Mouse (Mus musculus): Measurements from ENCODE around the gene Robo4. TPM values are rescaled to one million over a fixed set of nuclear protein-coding genes. Genes with fewer than 3 reads are reported as not detected.

Robo4 gene
- polyA plus RNA-seq, 1 experiment = 25.4 TPM

GRCm38 (mm10) chr9:37418791-37419190 is 17.1 kb downstream of the Robo4 start:
- peaks cover 5% of the 10 kb centered on the region for H3K4me1 ChIP-seq (ENCODE audit: control insufficient read depth, insufficient read depth, low read length)
- DNase-seq = no peak
- H3K4me3 ChIP-seq (ENCODE audit: insufficient read depth, low read depth, low read length) = no peak overlapping the region
- TF ChIP-seq POLR2A (IDR thresholded peaks at IDR 0.05; ENCODE audit: low read depth, low read length) (no peak), CTCF (conservative IDR thresholded peaks at IDR 0.05; ENCODE audit: insufficient read depth, insufficient read length, low read depth, low read length) (no peak)
- H3K27me3 ChIP-seq (replicated peaks; ENCODE audit: control insufficient read depth, insufficient read depth, low read length) = no peaks in the 10 kb centered on the region
- no peak overlapping the region for H3K27ac ChIP-seq (ENCODE audit: insufficient read depth, low read depth, low read length)
- WGBS = 75% methylated on average over 4 of the region's 4 CpGs
- H3K36me3 ChIP-seq (ENCODE audit: control insufficient read depth, insufficient read depth, low read length) = no peaks in the 10 kb centered on the region

- H3K27me3 ChIP-seq (replicated peaks; ENCODE audit: control insufficient read depth, insufficient read depth, low read length) = no peaks in the 10 kb centered on the region
- under 1% methylated on average over 27 of the region's 27 CpGs for WGBS
- TF ChIP-seq POLR2A (IDR thresholded peaks at IDR 0.05; ENCODE audit: low read depth, low read length) = no peak
- peak; percentile 48 for TF ChIP-seq CTCF (conservative IDR thresholded peaks at IDR 0.05; ENCODE audit: insufficient read depth, insufficient read length, low read depth, low read length)
- H3K27ac ChIP-seq (ENCODE audit: insufficient read depth, low read depth, low read length) = no peak overlapping the region
- no peak overlapping the region; the same call in 1 of the 2 replicates for H3K4me3 ChIP-seq (ENCODE audit: insufficient read depth, low read depth, low read length)
- peak; percentile 90 for DNase-seq
- H3K36me3 ChIP-seq (ENCODE audit: control insufficient read depth, insufficient read depth, low read length) = no peaks in the 10 kb centered on the region
- H3K4me1 ChIP-seq (ENCODE audit: control insufficient read depth, insufficient read depth, low read length) = no peaks in the 10 kb centered on the region
These were observed 19.0 kb downstream of the Robo4 start for GRCm38 (mm10) chr9:37420676-37421075.

GRCm38 (mm10) chr9:37421239-37421638 is 19.5 kb downstream of the Robo4 start:
- Histone ChIP-seq H3K27me3 (replicated peaks; ENCODE audit: control insufficient read depth, insufficient read depth, low read length) (no peaks in the 10 kb centered on the region), H3K4me3 (ENCODE audit: insufficient read depth, low read depth, low read length) (no peak overlapping the region), H3K27ac (ENCODE audit: insufficient read depth, low read depth, low read length) (no peak overlapping the region), H3K36me3 (ENCODE audit: control insufficient read depth, insufficient read depth, low read length) (no peaks in the 10 kb centered on the region), H3K4me1 (ENCODE audit: control insufficient read depth, insufficient read depth, low read length) (no peaks in the 10 kb centered on the region)
- DNase-seq = no peak
- WGBS = 32% methylated on average over 12 of the region's 12 CpGs
- no peak for TF ChIP-seq POLR2A (IDR thresholded peaks at IDR 0.05; ENCODE audit: low read depth, low read length)
- TF ChIP-seq CTCF (conservative IDR thresholded peaks at IDR 0.05; ENCODE audit: insufficient read depth, insufficient read length, low read depth, low read length) = no peak

GRCm38 (mm10) chr9:37429326-37429725 is 27.6 kb downstream of the Robo4 start:
- Histone ChIP-seq H3K36me3 (ENCODE audit: control insufficient read depth, insufficient read depth, low read length) (no peaks in the 10 kb centered on the region), H3K27me3 (replicated peaks; ENCODE audit: control insufficient read depth, insufficient read depth, low read length) (no peaks in the 10 kb centered on the region), H3K27ac (ENCODE audit: insufficient read depth, low read depth, low read length) (no peak overlapping the region), H3K4me1 (ENCODE audit: control insufficient read depth, insufficient read depth, low read length) (peaks cover 5% of the 10 kb centered on the region; the same call in 1 of the 2 replicates), H3K4me3 (ENCODE audit: insufficient read depth, low read depth, low read length) (no peak overlapping the region)
- TF ChIP-seq POLR2A (IDR thresholded peaks at IDR 0.05; ENCODE audit: low read depth, low read length) (no peak), CTCF (conservative IDR thresholded peaks at IDR 0.05; ENCODE audit: insufficient read depth, insufficient read length, low read depth, low read length) (no peak)
- 35% methylated on average over 26 of the region's 26 CpGs for WGBS
- no peak for DNase-seq

GRCm38 (mm10) chr9:37430582-37430981 is 28.9 kb downstream of the Robo4 start:
- H3K4me3 ChIP-seq (ENCODE audit: insufficient read depth, low read depth, low read length) = no peak overlapping the region
- no peaks in the 10 kb centered on the region for H3K36me3 ChIP-seq (ENCODE audit: control insufficient read depth, insufficient read depth, low read length)
- WGBS = 8% methylated on average over 12 of the region's 12 CpGs
- peak; percentile 87 for DNase-seq
- TF ChIP-seq POLR2A (IDR thresholded peaks at IDR 0.05; ENCODE audit: low read depth, low read length) (no peak), CTCF (conservative IDR thresholded peaks at IDR 0.05; ENCODE audit: insufficient read depth, insufficient read length, low read depth, low read length) (peak; percentile 93)
- peaks cover 1% of the 10 kb centered on the region; the same call in 1 of the 2 replicates for H3K27me3 ChIP-seq (replicated peaks; ENCODE audit: control insufficient read depth, insufficient read depth, low read length)
- H3K4me1 ChIP-seq (ENCODE audit: control insufficient read depth, insufficient read depth, low read length) = peaks cover 5% of the 10 kb centered on the region; the same call in 1 of the 2 replicates
- H3K27ac ChIP-seq (ENCODE audit: insufficient read depth, low read depth, low read length) = no peak overlapping the region

- peak; percentile 86 for DNase-seq
- Histone ChIP-seq H3K36me3 (ENCODE audit: control insufficient read depth, insufficient read depth, low read length) (no peaks in the 10 kb centered on the region), H3K27me3 (replicated peaks; ENCODE audit: control insufficient read depth, insufficient read depth, low read length) (peaks cover 1% of the 10 kb centered on the region; the same call in 1 of the 2 replicates), H3K4me3 (ENCODE audit: insufficient read depth, low read depth, low read length) (peak overlapping the region; percentile 19), H3K4me1 (ENCODE audit: control insufficient read depth, insufficient read depth, low read length) (peaks cover 5% of the 10 kb centered on the region; the same call in 1 of the 2 replicates), H3K27ac (ENCODE audit: insufficient read depth, low read depth, low read length) (no peak overlapping the region)
- 2% methylated on average over 15 of the region's 17 CpGs for WGBS
- TF ChIP-seq POLR2A (IDR thresholded peaks at IDR 0.05; ENCODE audit: low read depth, low read length) = no peak
- TF ChIP-seq CTCF (conservative IDR thresholded peaks at IDR 0.05; ENCODE audit: insufficient read depth, insufficient read length, low read depth, low read length) = peak; percentile 56; the same call in 1 of the 2 replicates
These were observed 30.4 kb downstream of the Robo4 start for GRCm38 (mm10) chr9:37432026-37432666.

- peak within 1 kb of the TSS; percentile 0; the same call in 1 of the 2 replicates for H3K27ac ChIP-seq (ENCODE audit: insufficient read depth, low read depth, low read length)
- DNase-seq = no peak
- peaks cover 5% of the 10 kb centered on the region; the same call in 1 of the 2 replicates for H3K4me1 ChIP-seq (ENCODE audit: control insufficient read depth, insufficient read depth, low read length)
- 3% methylated on average over 37 of the region's 40 CpGs for WGBS
- H3K27me3 ChIP-seq (replicated peaks; ENCODE audit: control insufficient read depth, insufficient read depth, low read length) = peaks cover 1% of the 10 kb centered on the region; the same call in 1 of the 2 replicates
- H3K36me3 ChIP-seq (ENCODE audit: control insufficient read depth, insufficient read depth, low read length) = no peaks in the 10 kb centered on the region
- TF ChIP-seq CTCF (conservative IDR thresholded peaks at IDR 0.05; ENCODE audit: insufficient read depth, insufficient read length, low read depth, low read length) = no peak
- no peak for TF ChIP-seq POLR2A (IDR thresholded peaks at IDR 0.05; ENCODE audit: low read depth, low read length)
- peak within 1 kb of the TSS; percentile 19 for H3K4me3 ChIP-seq (ENCODE audit: insufficient read depth, low read depth, low read length)
These were observed 31.2 kb downstream of the Robo4 start, which contains the start of gene Robo3 for GRCm38 (mm10) chr9:37432720-37433421. Robo3 (minus strand) TSS chr9:37433246.

Measured in kidney, adult 2 months (tissue).